Mouse (Mus musculus) ES-E14 (cell line): Measurements from ENCODE around the gene Mien1. TPM values are rescaled to one million over a fixed set of nuclear protein-coding genes. Genes with fewer than 3 reads are reported as not detected.

ENCODE experiments used
- DNase-seq: peaks from one replicate; pipeline ENCODE4 v3.0.0-alpha.2; 2013; ENCODE audit warnings: low read depth, low spot score
- H3K27ac ChIP-seq: 2 replicates; pipeline ENCODE4 v1.5.1; 2012; ENCODE audit warnings: low read depth, mild to moderate bottlenecking, low read length, moderate library complexity, mixed read lengths; ENCODE audit not compliant: poor library complexity, insufficient read depth, severe bottlenecking
- H3K36me3 ChIP-seq: 2 replicates; pipeline ENCODE4 v1.6.1; 2012; ENCODE audit warnings: mild to moderate bottlenecking, low read length, moderate library complexity, mixed read lengths; ENCODE audit not compliant: control insufficient read depth, poor library complexity, insufficient read depth, severe bottlenecking
- H3K4me1 ChIP-seq, 2 experiments: fragments of 150-350 bp in 1 of 2; sonication (generic) in 1 of 2; 2 replicates each; pipeline ENCODE4 v1.6.1; 2012; ENCODE audit warnings: low read length in 2 of 2, mild to moderate bottlenecking in 1 of 2, mixed read lengths in 1 of 2; ENCODE audit not compliant: control insufficient read depth in 2 of 2, insufficient read depth in 2 of 2, poor library complexity in 1 of 2
- H3K4me3 ChIP-seq, 2 experiments: fragments of 150-350 bp in 1 of 2; sonication (generic) in 1 of 2; 2 replicates each; pipeline ENCODE4 v1.5.1; 2012; ENCODE audit warnings: low read length in 2 of 2, low read depth in 1 of 2, mild to moderate bottlenecking in 1 of 2, mixed read lengths in 1 of 2; ENCODE audit not compliant: insufficient read depth in 1 of 2, poor library complexity in 1 of 2, severe bottlenecking in 1 of 2
- H3K9ac ChIP-seq: 2 replicates; pipeline ENCODE4 v1.6.1; 2012; ENCODE audit warnings: low read depth, mild to moderate bottlenecking, low read length, mixed read lengths; ENCODE audit not compliant: poor library complexity, insufficient read depth, severe bottlenecking
- H3K9me3 ChIP-seq: fragments of 150-350 bp; sonication (generic); 2 replicates; pipeline ENCODE4 v1.6.1; 2012; ENCODE audit warnings: low read depth, mild to moderate bottlenecking, low read length; ENCODE audit not compliant: control insufficient read depth, insufficient read depth
- CHD2 ChIP-seq: IDR thresholded peaks from 2 replicates; pipeline ENCODE4 v1.6.1; 2014; ENCODE audit warnings: mild to moderate bottlenecking, low read depth, low read length, inconsistent platforms
- HCFC1 ChIP-seq: IDR thresholded peaks from 2 replicates; pipeline ENCODE4 v1.6.1; 2012; ENCODE audit warnings: low read length, inconsistent platforms, borderline replicate concordance; ENCODE audit not compliant: insufficient read depth
- MAFK ChIP-seq: IDR thresholded peaks from 2 replicates; pipeline ENCODE4 v1.6.1; 2014; ENCODE audit warnings: mild to moderate bottlenecking, low read depth, low read length, inconsistent platforms; ENCODE audit not compliant: insufficient read depth
- ZC3H11A ChIP-seq: IDR thresholded peaks from 2 replicates; pipeline ENCODE4 v1.6.1; 2012; ENCODE audit warnings: low read depth, mild to moderate bottlenecking, inconsistent platforms, low read length, borderline replicate concordance
- ZNF384 ChIP-seq: IDR thresholded peaks from 2 replicates; pipeline ENCODE4 v1.6.1; 2012; ENCODE audit warnings: low read depth, low read length, inconsistent platforms
- in situ Hi-C, 2 experiments: fragments of 600-800 bp; cut with MboI; formaldehyde crosslinking; loops; one replicate each; pipeline ENCODE4 v1.15.1; 2025; ENCODE audit warnings: low sequenced_read_pairs in 2 of 2, inconsistent platforms in 1 of 2; ENCODE audit not compliant: unreplicated experiment in 2 of 2
- total RNA-seq: library from RNA; depleted of rRNA; stranded (reverse); fragments of 300-350 nt; gene quantifications from 2 replicates; pipeline ENCODE4 v1.2.3, GENCODE M21; 2012

Gene Mien1
- total RNA-seq, 1 experiment: 52.5 TPM

DNA sequence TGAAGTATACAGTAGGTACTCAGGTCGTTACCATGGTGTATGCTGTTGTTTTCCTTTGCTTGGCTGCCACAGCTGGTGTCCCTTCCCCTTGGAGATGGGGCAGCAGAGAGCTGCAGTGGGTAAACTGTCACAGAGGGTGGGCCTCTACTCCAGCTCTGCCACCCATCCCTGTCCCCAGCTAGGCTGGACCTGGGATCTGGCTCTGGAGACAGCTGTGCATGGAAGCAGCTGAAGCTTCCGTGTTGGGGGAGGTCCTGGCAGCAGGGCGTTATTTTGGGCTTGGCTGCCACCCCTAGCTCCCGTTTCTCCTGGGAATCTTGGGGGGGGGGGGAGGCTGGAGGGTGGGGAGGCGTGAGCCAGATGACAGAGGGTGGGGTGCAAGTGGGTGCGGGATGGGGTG, 20.5 kb downstream of the Mien1 start:
- Histone ChIP-seq H3K27ac (no peak overlapping the region), H3K9ac (no peak overlapping the region), H3K4me3 (no peak overlapping the region), H3K36me3 (no peaks in the 10 kb centered on the region; the same call in 1 of the 2 replicates), H3K4me1 (peaks cover 0 to 2% of the 10 kb centered on the region in 2 experiments; a peak in 1 of 4 replicates), H3K9me3 (no peaks in the 10 kb centered on the region)
- TF ChIP-seq CHD2 (no peak), ZNF384 (no peak), ZC3H11A (no peak), MAFK (no peak), HCFC1 (no peak)
- no peak for DNase-seq
- in situ Hi-C loops: no loop called here

DNA sequence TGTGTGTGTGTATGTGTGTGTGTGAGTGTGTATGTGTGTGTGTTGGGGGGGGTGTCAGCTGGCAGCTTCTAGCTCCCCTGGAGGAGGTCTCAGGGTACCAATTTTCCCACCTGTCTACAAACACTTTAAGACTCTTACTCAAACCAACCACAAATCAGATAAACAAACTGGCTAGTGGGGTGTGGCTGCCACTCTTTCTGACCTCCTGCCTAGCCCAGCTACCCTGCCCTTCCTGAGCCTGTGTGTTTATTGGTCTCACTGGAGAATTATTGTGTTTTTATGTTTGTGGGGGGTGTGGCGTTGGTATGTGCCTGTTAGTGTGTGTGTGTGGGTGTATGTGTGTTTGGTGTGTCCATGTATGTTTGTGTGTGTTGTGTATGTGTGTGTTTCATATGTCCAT, 21.7 kb downstream of the Mien1 start:
- no peaks in the 10 kb centered on the region; the same call in 1 of the 2 replicates for H3K36me3 ChIP-seq
- no peak for DNase-seq
- in situ Hi-C loops: no loop called here
- peaks cover under 1 to 2% of the 10 kb centered on the region in 2 experiments; a peak in 1 of 4 replicates for H3K4me1 ChIP-seq
- H3K4me3 ChIP-seq: no peak overlapping the region
- no peak for TF ChIP-seq ZNF384
- TF ChIP-seq HCFC1: no peak
- no peak for TF ChIP-seq MAFK
- no peak for TF ChIP-seq CHD2
- no peak for TF ChIP-seq ZC3H11A
- H3K9ac ChIP-seq: no peak overlapping the region
- H3K9me3 ChIP-seq: no peaks in the 10 kb centered on the region
- no peak overlapping the region for H3K27ac ChIP-seq

- Histone ChIP-seq H3K4me1 (peaks cover 2 to 8% of the 10 kb centered on the region in 2 experiments; a peak in 1 of 4 replicates), H3K9ac (no peak overlapping the region)
Observed at GRCm38 (mm10) chr11:98414162-98414561, 24.6 kb downstream of the Mien1 start.

DNA sequence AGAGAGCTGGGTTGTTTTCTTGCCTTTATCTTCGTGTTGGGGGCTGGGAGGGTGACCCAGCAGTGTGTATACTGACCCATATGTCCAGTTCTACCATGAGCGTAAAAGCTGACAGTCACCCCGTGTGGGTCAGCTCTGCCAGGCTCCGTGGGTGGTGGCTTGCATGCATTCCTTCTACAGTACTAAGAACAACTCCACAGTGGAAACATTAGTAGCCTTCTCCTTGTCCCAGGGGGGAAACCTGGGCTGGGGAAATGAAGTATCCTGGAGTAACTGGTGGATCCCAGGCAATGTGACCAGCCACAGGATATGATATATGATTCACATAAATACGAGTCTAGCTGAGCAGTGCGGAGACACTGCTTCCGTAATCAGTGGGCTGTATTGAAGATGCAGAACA, 25.1 kb downstream of the Mien1 start:
- in situ Hi-C loops: no loop called here
- Histone ChIP-seq H3K4me3 (no peak overlapping the region; a peak in 1 of 4 replicates), H3K36me3 (no peaks in the 10 kb centered on the region), H3K9me3 (no peaks in the 10 kb centered on the region), H3K4me1 (peaks cover 2 to 11% of the 10 kb centered on the region in 2 experiments; a peak in 1 of 4 replicates), H3K27ac (no peak overlapping the region), H3K9ac (no peak overlapping the region)
- DNase-seq: no peak
- TF ChIP-seq ZNF384: no peak
- TF ChIP-seq ZC3H11A: no peak
- no peak for TF ChIP-seq MAFK
- no peak for TF ChIP-seq HCFC1
- TF ChIP-seq CHD2: no peak

More at GRCm38 (mm10) chr11:98414162-98414561, 24.6 kb downstream of the Mien1 start:
- no peak overlapping the region for H3K4me3 ChIP-seq
- H3K9me3 ChIP-seq: no peaks in the 10 kb centered on the region
- H3K27ac ChIP-seq: no peak overlapping the region
- TF ChIP-seq ZC3H11A (no peak), HCFC1 (no peak)
- H3K36me3 ChIP-seq: no peaks in the 10 kb centered on the region
- in situ Hi-C loops: no loop called here
- no peak for DNase-seq

DNA sequence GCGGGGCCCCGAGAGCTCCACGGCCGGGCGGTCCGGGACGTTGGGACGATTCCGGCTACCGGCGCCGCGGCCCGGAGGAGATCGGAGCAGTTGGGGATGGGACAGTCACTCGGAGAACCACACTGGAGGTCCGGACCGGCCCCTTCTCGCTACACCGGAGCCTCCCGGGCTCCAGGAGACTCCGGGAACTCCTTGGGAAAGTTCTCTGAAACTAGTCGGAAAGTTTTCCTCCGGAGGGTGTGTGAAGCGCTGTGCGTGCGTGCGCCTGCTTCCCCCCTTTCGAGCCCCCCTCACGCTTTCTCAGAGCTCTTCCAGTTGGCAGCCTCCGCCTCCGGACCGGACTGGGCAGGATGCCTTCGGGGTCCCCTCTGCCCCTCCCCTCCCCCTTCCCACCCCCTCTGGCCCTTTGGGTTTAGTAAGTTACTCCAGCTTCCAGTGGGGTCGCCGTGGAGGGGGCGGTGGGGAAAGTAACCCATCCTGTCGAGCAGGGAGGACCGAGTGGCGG, 25.9 kb downstream of the Mien1 start:
- TF ChIP-seq ZC3H11A: no peak
- TF ChIP-seq HCFC1: no peak
- peak overlapping the region; percentile 88 for H3K9ac ChIP-seq
- H3K27ac ChIP-seq: no peak overlapping the region
- no peaks in the 10 kb centered on the region for H3K36me3 ChIP-seq
- H3K4me1 ChIP-seq: peaks cover 2 to 11% of the 10 kb centered on the region in 2 experiments; a peak in 1 of 4 replicates
- in situ Hi-C loops: no loop called here
- DNase-seq: no peak
- no peaks in the 10 kb centered on the region for H3K9me3 ChIP-seq
- H3K4me3 ChIP-seq: peak overlapping the region; percentile 85 to 96
